Mouse (Mus musculus) forebrain, embryonic 13.5 days (tissue): ENCODE data around the gene Anks1b. TPM values are rescaled to one million over a fixed set of nuclear protein-coding genes. Genes with fewer than 3 reads are reported as not detected.

Experiments used
- ATAC-seq: fragments of 200-750 bp; cut with Nextera tagmentation; 2 replicates; pipeline ENCODE4 v1.8.0; 2017
- H3K27ac ChIP-seq: fragments of 300-500 bp; sonication (generic); 2 replicates; pipeline ENCODE4 v1.5.1; 2015; ENCODE audit warnings: inconsistent platforms, mild to moderate bottlenecking, moderate library complexity
- H3K27me3 ChIP-seq: fragments of 300-500 bp; sonication (generic); 2 replicates; pipeline ENCODE4 v1.6.1; 2015; ENCODE audit warnings: mild to moderate bottlenecking, inconsistent platforms
- H3K36me3 ChIP-seq: fragments of 300-500 bp; sonication (generic); 2 replicates; pipeline ENCODE4 v1.6.1; 2015; ENCODE audit warnings: mild to moderate bottlenecking, inconsistent platforms; ENCODE audit not compliant: poor library complexity, severe bottlenecking
- H3K4me1 ChIP-seq: fragments of 300-500 bp; sonication (generic); 2 replicates; pipeline ENCODE4 v1.6.1; 2015; ENCODE audit warnings: inconsistent platforms
- H3K4me2 ChIP-seq: fragments of 300-500 bp; sonication (generic); 2 replicates; pipeline ENCODE4 v1.6.1; 2015; ENCODE audit warnings: inconsistent platforms, mild to moderate bottlenecking, moderate library complexity
- H3K4me3 ChIP-seq: fragments of 300-500 bp; sonication (generic); 2 replicates; pipeline ENCODE4 v1.5.1; 2015; ENCODE audit warnings: mild to moderate bottlenecking, inconsistent platforms
- H3K9ac ChIP-seq: fragments of 300-500 bp; sonication (generic); 2 replicates; pipeline ENCODE4 v1.6.1; 2015; ENCODE audit warnings: mild to moderate bottlenecking, inconsistent platforms
- H3K9me3 ChIP-seq: fragments of 300-500 bp; sonication (generic); replicated peaks from 2 replicates; pipeline ENCODE4 v1.6.1; 2016; ENCODE audit warnings: inconsistent platforms
- WGBS: fragments of 180-500 bp; shearing (Covaris S2); methylation state at CpG from one replicate; pipeline ENCODE4 v1.1.7; 2015; 5-methylcytosine and 5-hydroxymethylcytosine counted together
- polyA plus RNA-seq: library from polyadenylated mRNA; unstranded; fragments of >200 nt; fragmentation: Nextera tagmentation; extraction: Ambion mirVana; gene quantifications from 2 replicates; pipeline ENCODE4 v1.2.1, GENCODE M21; 2015

The Anks1b gene
- polyA plus RNA-seq, 1 experiment from 2014 or later, result 28.7 TPM

DNA sequence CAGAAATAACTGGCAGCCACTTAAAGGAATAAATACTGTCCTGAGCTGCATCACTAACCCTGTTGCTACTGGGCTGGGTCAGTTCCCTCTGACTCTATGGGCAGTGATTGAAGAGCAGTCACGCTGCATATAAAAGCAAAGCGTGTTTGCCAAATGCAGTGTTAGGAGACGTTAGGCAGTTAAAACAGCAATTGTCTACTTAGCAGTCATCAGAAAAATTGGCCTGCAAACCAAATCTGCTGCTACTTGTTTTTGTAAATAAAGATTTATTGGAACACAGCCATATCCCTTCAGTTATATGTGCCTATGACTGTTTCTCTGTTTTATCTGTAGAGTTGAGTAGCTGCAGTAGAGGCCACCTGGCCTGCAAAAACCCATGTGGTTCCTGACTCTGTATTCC, 347.2 kb downstream of the Anks1b start:
- no peak for ATAC-seq
- no peaks in the 10 kb centered on the region for H3K27me3 ChIP-seq
- H3K9ac ChIP-seq, result no peak overlapping the region
- 81% methylated on average over 3 of the region's 3 CpGs for WGBS
- no peaks in the 10 kb centered on the region for H3K36me3 ChIP-seq
- H3K4me3 ChIP-seq, result no peak overlapping the region
- no peak overlapping the region for H3K27ac ChIP-seq
- no peak overlapping the region for H3K4me2 ChIP-seq
- H3K9me3 ChIP-seq, result no peaks in the 10 kb centered on the region
- no peaks in the 10 kb centered on the region; the same call in 1 of the 2 replicates for H3K4me1 ChIP-seq

DNA sequence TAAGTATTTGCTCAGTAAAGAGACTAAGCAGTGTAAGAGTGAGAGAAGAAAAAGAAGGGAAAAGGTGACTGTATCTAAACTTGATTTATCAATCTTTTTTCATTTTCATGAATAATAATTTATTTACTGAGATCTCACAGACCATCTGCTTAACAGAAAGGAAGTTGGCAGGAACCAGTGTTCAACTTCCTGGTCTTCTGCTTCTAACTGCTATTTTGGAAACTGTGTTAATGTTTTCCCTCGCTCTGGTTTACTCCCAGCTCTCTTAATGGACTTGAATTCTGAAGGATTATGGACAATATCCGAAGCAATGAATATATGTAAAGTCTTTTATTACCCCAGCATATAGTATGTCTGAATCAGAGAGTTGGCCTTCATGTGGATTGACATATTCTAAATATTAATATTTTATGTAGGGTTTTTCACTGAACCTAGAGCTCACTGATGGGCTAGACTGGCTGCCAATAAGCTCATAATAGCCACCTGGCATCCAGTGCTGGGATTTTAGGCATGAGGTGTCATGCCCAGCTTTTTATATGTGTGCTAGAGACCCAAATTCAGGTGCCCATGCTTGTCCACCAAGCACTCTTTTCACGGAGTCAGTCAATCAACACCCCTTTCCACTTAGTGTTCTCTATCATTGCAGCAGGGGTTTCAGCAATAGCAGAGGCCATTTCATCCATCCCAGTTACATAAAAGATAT, 349.6 kb downstream of the Anks1b start:
- Histone ChIP-seq H3K9me3 (no peaks in the 10 kb centered on the region), H3K4me3 (no peak overlapping the region), H3K9ac (no peak overlapping the region), H3K27me3 (no peaks in the 10 kb centered on the region), H3K27ac (no peak overlapping the region), H3K4me1 (no peaks in the 10 kb centered on the region; the same call in 1 of the 2 replicates), H3K4me2 (no peak overlapping the region), H3K36me3 (no peaks in the 10 kb centered on the region)
- no peak; the same call in 1 of the 2 replicates for ATAC-seq
- 86% methylated on average over 3 of the region's 3 CpGs for WGBS

GRCm38 (mm10) chr10:90235273-90235672, 362.0 kb downstream of the Anks1b start:
- 73% methylated on average over 3 of the region's 3 CpGs for WGBS
- Histone ChIP-seq H3K9ac (no peak overlapping the region), H3K27ac (no peak overlapping the region)

GRCm38 (mm10) chr10:90237290-90237689, 364.0 kb downstream of the Anks1b start:
- Histone ChIP-seq H3K4me2 (no peak overlapping the region), H3K27ac (no peak overlapping the region), H3K4me3 (no peak overlapping the region), H3K9ac (no peak overlapping the region), H3K4me1 (no peaks in the 10 kb centered on the region), H3K36me3 (no peaks in the 10 kb centered on the region), H3K27me3 (no peaks in the 10 kb centered on the region), H3K9me3 (no peaks in the 10 kb centered on the region)
- WGBS, result 93% methylated on average over 3 of the region's 3 CpGs
- ATAC-seq, result no peak

More at GRCm38 (mm10) chr10:90235273-90235672, 362.0 kb downstream of the Anks1b start:
- H3K4me2 ChIP-seq, result no peak overlapping the region
- no peak for ATAC-seq
- H3K27me3 ChIP-seq, result no peaks in the 10 kb centered on the region
- H3K9me3 ChIP-seq, result no peaks in the 10 kb centered on the region
- H3K4me3 ChIP-seq, result no peak overlapping the region
- H3K4me1 ChIP-seq, result no peaks in the 10 kb centered on the region
- H3K36me3 ChIP-seq, result no peaks in the 10 kb centered on the region

DNA sequence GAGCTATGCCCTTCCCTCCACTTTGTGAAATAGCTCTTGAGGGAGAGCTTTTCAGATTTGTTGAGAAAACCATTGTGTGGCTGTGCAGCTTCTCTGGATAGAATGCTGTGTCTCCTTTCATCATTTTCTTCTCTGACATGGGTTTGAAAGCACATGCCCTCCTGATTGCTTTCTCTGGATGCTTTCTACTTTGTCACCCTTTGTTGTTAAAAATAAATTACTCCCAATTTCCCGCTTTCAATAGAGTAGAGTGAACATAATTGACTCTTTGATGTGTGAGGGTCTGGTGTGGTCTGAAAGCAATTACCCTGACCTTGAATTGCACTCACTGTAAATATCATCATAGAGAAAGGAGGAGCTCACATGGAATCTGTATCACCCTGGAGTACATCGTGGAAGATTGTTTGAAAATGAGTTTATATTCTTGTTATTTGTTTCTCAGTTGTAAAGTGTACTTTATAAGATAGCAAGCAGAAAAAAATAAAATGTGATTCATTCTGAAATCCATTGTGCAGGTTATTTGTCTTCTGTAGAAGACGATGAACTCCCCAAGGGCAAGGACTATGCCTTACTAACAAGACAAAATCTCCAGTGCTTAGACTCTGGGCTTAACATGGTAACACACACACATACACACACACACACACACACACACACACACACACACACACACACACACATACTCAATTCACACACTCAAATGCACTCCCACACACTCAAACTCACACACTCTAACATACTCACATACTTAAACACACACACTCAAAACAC, 385.8 kb downstream of the Anks1b start:
- no peak overlapping the region for H3K4me3 ChIP-seq
- peak; percentile 76; the same call in 1 of the 2 replicates for ATAC-seq
- H3K36me3 ChIP-seq, result no peaks in the 10 kb centered on the region
- 7% methylated on average over 3 of the region's 3 CpGs for WGBS
- no peak overlapping the region for H3K27ac ChIP-seq
- H3K27me3 ChIP-seq, result no peaks in the 10 kb centered on the region
- H3K9ac ChIP-seq, result no peak overlapping the region
- no peak overlapping the region for H3K4me2 ChIP-seq
- H3K9me3 ChIP-seq, result no peaks in the 10 kb centered on the region
- 0 out of 2 replicates have a peak, but pooled peaks cover 4% of the 10 kb centered on the region for H3K4me1 ChIP-seq

DNA sequence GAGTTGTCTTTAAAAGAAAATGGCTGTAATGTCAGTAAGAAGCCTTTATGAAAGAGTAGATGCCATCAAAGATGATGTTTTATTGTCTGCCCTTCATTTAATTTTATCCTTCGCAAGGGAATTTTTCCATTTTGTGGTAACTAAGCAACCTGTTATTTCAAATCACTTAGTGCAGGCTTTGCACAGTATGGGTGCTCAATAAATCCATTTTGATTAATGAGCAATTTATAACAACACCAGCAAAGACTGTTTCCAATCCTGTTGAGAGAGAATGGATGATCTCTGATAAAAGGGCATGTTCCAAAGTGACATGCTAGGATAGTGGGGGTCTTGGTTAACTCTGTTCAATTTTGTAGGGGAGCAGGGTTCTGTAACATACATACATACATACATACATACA, 398.0 kb downstream of the Anks1b start:
- 64% methylated on average over 1 of the region's 1 CpGs for WGBS
- Histone ChIP-seq H3K27ac (no peak overlapping the region), H3K9me3 (no peaks in the 10 kb centered on the region), H3K9ac (no peak overlapping the region), H3K4me2 (no peak overlapping the region), H3K36me3 (no peaks in the 10 kb centered on the region), H3K4me3 (no peak overlapping the region), H3K27me3 (no peaks in the 10 kb centered on the region), H3K4me1 (no peaks in the 10 kb centered on the region)
- no peak for ATAC-seq

GRCm38 (mm10) chr10:90273311-90273710, 400.0 kb downstream of the Anks1b start:
- ATAC-seq, result no peak
- Histone ChIP-seq H3K4me3 (no peak overlapping the region), H3K27me3 (no peaks in the 10 kb centered on the region), H3K4me1 (no peaks in the 10 kb centered on the region), H3K9ac (no peak overlapping the region), H3K4me2 (no peak overlapping the region), H3K27ac (no peak overlapping the region), H3K36me3 (no peaks in the 10 kb centered on the region), H3K9me3 (no peaks in the 10 kb centered on the region)
- 83% methylated on average over 2 of the region's 2 CpGs for WGBS

GRCm38 (mm10) chr10:90286589-90286988, 413.3 kb downstream of the Anks1b start:
- no peak overlapping the region for H3K9ac ChIP-seq
- H3K27me3 ChIP-seq, result no peaks in the 10 kb centered on the region
- H3K9me3 ChIP-seq, result no peaks in the 10 kb centered on the region
- WGBS, result 100% methylated on average over 1 of the region's 1 CpGs
- H3K4me3 ChIP-seq, result no peak overlapping the region
- no peak overlapping the region for H3K27ac ChIP-seq
- no peaks in the 10 kb centered on the region for H3K36me3 ChIP-seq
- no peaks in the 10 kb centered on the region for H3K4me1 ChIP-seq
- no peak for ATAC-seq
- H3K4me2 ChIP-seq, result no peak overlapping the region

DNA sequence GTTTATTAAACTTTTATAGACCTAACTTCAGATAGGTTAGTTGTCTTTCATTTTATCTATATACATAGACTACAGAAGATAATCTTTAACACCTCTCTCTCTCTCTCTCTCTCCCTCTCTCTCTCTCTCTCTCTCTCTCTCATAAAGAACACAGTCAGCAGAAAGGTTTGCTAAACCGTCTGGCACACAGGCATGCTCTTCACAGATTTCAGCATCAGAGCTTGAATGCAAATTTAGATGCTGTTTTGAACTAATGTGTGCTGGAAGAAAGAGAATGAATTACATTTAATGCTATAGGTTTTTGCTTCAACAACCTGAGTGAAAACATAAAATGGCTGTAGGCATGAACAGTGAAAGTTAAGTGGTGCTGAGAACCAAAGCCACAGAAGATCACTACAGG, 429.9 kb downstream of the Anks1b start:
- Histone ChIP-seq H3K9ac (no peak overlapping the region), H3K27ac (no peak overlapping the region), H3K36me3 (no peaks in the 10 kb centered on the region), H3K4me2 (no peak overlapping the region), H3K27me3 (no peaks in the 10 kb centered on the region), H3K4me1 (no peaks in the 10 kb centered on the region), H3K9me3 (no peaks in the 10 kb centered on the region), H3K4me3 (no peak overlapping the region)
- 57% methylated on average over 1 of the region's 1 CpGs for whole genome bisulfite sequencing
- ATAC-seq, result no peak

DNA sequence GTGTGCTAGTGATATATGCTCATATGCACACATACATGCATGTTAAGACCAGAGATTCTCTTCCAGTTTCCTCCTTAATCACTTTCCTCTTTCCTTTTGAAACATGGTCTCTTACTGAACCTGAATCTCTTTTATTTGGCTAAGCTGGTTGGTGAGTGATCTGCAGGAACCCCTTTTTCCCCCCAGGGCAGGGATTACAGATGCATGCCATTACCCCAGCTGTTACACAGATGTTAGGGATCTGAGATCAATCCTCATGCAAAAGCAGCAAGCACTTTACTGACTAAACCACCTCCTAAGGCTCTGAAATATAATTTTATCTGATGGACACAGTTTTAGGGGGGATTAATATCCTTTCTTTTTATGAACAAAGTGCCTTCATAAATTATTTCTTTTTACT, 432.8 kb downstream of the Anks1b start:
- no peaks in the 10 kb centered on the region for H3K36me3 ChIP-seq
- no peak overlapping the region for H3K4me2 ChIP-seq
- H3K4me3 ChIP-seq, result no peak overlapping the region
- no peaks in the 10 kb centered on the region for H3K27me3 ChIP-seq
- no peak overlapping the region for H3K27ac ChIP-seq
- no peak overlapping the region for H3K9ac ChIP-seq
- no peak for ATAC-seq
- no peaks in the 10 kb centered on the region for H3K9me3 ChIP-seq
- H3K4me1 ChIP-seq, result no peaks in the 10 kb centered on the region

DNA sequence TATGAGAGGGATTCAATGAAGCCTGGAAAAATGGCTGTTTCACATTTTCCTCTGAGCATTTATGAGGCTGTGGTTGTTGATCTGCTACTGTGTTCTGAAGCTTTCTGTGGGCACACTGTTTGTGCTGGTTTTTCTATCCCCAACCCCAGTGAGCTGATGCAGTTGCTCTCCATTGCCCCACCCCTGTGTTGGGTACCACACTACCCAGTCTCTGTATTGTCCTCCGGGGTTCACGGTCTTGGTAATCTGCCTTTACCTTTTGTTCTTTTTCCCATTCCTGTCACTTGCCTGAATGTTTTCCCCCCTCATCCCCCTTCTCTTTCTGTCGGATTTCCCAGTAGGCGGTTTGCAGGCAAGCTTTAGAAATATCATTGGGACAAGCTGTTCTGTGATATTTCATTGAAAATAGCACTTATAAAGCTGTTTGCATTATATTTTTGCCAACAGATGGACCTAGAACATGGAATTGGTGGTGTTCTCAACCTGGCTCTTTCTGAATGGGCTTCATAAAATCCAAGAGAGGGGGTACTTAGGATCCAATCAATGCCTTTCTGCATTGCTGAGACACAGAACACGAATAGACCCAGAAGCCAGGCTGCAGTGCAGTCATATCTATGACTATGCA, 434.7 kb downstream of the Anks1b start:
- H3K4me3 ChIP-seq, result no peak overlapping the region
- no peaks in the 10 kb centered on the region for H3K4me1 ChIP-seq
- H3K9me3 ChIP-seq, result no peaks in the 10 kb centered on the region
- WGBS, result 51% methylated on average over 5 of the region's 5 CpGs
- no peak for ATAC-seq
- no peaks in the 10 kb centered on the region for H3K36me3 ChIP-seq
- H3K27me3 ChIP-seq, result no peaks in the 10 kb centered on the region
- H3K27ac ChIP-seq, result no peak overlapping the region
- no peak overlapping the region for H3K9ac ChIP-seq
- no peak overlapping the region for H3K4me2 ChIP-seq

DNA sequence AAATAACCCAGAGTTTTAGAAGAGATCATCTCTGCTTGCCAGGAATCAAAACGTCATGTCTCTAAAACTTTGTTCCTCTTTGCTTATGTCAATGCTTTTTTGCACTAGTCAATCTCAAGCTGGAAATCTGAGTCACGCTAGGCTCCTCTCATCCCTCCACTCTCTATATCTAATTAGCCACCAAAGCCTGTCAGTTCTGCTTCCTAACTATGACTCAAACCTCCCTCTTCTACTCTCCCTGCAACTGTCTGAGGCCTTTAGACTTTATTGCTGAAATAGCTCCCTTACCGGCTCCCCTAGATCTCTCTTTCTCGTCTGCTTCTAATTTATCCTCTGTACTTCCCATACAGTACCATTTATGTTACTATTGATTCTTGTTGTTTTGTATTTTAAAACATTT, 456.5 kb downstream of the Anks1b start:
- no peak for ATAC-seq
- no peak overlapping the region for H3K27ac ChIP-seq
- H3K9me3 ChIP-seq, result no peaks in the 10 kb centered on the region
- WGBS, result 91% methylated on average over 4 of the region's 4 CpGs
- no peak overlapping the region for H3K9ac ChIP-seq
- H3K4me3 ChIP-seq, result no peak overlapping the region
- H3K36me3 ChIP-seq, result no peaks in the 10 kb centered on the region
- no peaks in the 10 kb centered on the region for H3K27me3 ChIP-seq
- no peaks in the 10 kb centered on the region for H3K4me1 ChIP-seq
- H3K4me2 ChIP-seq, result no peak overlapping the region
